Mouse (Mus musculus) embryonic fibroblast, embryonic 13.5 days (primary cell): Measurements from ENCODE around the gene Telo2.

Experiments used
- CTCF ChIP-seq: IDR thresholded peaks from 2 replicates; pipeline ENCODE4 v1.5.1; 2011; ENCODE audit warnings: mild to moderate bottlenecking, control low read depth, low read length, moderate library complexity, borderline replicate concordance; ENCODE audit not compliant: insufficient read depth
- POLR2A ChIP-seq: IDR thresholded peaks from 2 replicates; pipeline ENCODE4 v1.6.1; 2011; ENCODE audit warnings: low read depth, mild to moderate bottlenecking, control low read depth, low read length, moderate library complexity

- TF ChIP-seq CTCF (no peak; the same call in 1 of the 2 replicates), POLR2A (no peak)
Observed at GRCm38 (mm10) chr17:25084835-25085385, 30.9 kb downstream of the Telo2 start.
